Mouse (Mus musculus) naive thymus-derived CD4-positive, alpha-beta T cell, adult 2 months (primary cell): ENCODE measurements around the gene Kansl1l.
"Not testable (repeated sequence)": the region's sequence is repeated elsewhere in the genome, so short reads cannot be mapped to it uniquely, and the experiment has no call there.

ENCODE experiments used
- DNase-seq: peaks from one replicate; pipeline ENCODE4 v3.0.0-alpha.2; 2011; ENCODE audit warnings: low read depth

Kansl1l gene

GRCm38 (mm10) chr1:66700149-66700692 is 117.1 kb downstream of the Kansl1l start:
- no peak for DNase-seq

DNA sequence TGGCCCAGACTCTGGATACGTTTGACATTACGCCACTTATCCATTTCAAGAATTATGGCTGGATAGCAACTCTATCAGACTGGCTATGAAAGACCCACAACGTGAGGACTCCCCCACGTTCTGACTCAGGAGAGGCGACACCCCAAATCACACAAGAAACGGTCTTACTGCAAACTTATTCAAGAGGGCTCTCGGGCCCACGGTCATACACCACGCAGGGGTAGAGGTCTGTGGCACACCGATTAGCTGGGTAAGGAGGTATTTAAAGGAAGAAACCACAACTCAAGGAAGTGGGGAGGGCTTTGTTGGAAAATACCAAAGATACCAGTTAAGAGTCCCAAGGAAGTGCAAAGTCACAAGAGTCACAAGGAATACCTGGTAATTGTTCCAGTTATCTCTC is 117.7 kb downstream of the Kansl1l start:
- DNase-seq, result not testable (repeated sequence)

DNA sequence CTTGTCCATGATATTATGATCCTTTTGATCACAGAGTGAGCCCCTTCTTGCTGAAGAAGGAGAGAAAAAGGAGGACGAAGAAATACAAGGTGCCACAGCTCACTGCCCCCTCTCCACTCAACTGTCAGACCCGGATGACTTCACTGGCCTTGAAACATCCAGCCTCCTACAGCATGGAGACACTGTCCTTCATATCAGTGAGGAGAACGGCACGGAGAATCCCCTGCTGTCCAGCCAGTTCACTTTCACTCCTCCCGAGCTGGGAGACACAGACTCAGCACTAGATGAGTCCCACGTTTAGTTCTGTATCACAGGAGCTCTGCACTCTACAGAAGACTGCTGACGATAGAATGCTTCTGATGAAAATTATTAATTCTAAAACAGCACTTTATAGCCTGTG is 122.1 kb downstream of the Kansl1l start:
- no peak for DNase-seq

DNA sequence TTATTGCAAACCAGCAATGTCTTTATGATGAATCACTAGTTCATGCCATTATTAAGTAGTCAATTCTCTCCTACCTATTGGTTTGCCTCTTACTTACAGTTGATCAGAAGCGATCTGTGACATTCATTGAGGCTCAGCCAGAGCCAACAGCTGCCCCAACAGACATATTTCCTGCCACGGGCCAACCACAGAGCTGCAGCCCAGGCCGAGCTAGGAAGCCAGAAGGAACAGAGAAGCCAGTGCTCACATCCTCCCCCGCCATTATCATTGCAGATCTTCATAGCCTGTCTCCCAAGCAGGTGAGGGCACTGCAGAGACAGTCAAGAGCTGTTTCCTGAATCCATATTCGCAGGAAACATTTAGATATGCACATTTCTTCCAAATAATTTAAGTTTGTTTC is 123.1 kb downstream of the Kansl1l start:
- DNase-seq, result no peak

- DNase-seq, result no peak
These were observed 124.5 kb downstream of the Kansl1l start for GRCm38 (mm10) chr1:66692780-66693392.

DNA sequence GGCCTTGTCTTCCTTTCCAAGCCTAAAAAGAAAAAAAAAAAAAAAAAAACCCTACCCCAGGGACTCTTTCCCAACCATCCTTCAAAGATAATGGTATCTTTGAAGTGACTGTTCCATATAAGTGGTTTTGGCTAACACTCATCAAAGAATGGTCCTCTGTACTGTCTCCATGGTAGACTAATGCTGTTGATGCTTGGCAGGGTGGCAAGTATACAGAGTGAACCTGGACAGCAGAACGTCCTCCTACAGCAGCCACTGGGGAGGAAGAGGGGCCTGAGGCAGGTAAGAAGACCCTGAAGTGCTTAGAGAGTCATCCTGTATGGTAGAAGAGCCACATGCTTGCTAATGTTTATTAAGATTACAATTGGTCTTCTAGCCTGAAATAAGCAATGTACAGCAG is 125.1 kb downstream of the Kansl1l start:
- DNase-seq, result no peak

- DNase-seq, result no peak
These were observed 125.6 kb downstream of the Kansl1l start for GRCm38 (mm10) chr1:66691772-66692171.

GRCm38 (mm10) chr1:66682974-66683373 is 134.4 kb downstream of the Kansl1l start:
- DNase-seq, result no peak

DNA sequence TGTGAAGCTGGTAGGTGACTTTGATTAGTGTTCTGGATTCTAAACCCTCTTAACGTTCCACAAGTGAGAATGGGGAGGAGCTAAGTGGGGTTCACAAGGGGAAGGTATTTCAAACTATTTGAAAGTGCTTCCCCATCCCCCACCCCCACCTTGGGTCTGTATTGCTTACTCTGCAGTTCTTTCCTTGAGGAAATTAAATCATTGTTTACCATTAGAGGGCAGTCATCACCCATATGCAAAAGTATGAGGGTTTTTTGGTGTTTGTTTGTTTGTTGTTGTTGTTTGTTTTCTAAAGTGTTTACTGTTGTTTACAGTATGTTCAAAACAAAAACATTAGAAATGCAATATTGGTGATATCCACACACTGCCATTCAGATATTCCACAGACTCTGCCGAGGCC is 138.7 kb downstream of the Kansl1l start:
- DNase-seq, result no peak

- DNase-seq, result no peak
These were observed 139.4 kb downstream of the Kansl1l start for GRCm38 (mm10) chr1:66677928-66678327.

GRCm38 (mm10) chr1:66672812-66673211 is 144.6 kb downstream of the Kansl1l start:
- no peak for DNase-seq

GRCm38 (mm10) chr1:66671475-66671874 is 145.9 kb downstream of the Kansl1l start:
- DNase-seq, result no peak
